Mouse (Mus musculus): ENCODE results near the gene Adam30.

- TF ChIP-seq CTCF (IDR thresholded peaks at IDR 0.05; ENCODE audit: extremely low read depth, insufficient read depth, low read length) (peak; percentile 66), POLR2A (IDR thresholded peaks at IDR 0.05; ENCODE audit: extremely low read depth, insufficient read depth, low read length) (no peak)
Measured at GRCm38 (mm10) chr3:98180805-98181204, 20.4 kb downstream of the Adam30 start.
